Mouse (Mus musculus) heart, postnatal 0 days (tissue): Measurements from ENCODE around the gene Atp2b4.

ENCODE experiments used
- CTCF ChIP-seq: IDR thresholded peaks from 2 replicates; pipeline ENCODE4 v1.5.1; 2016; ENCODE audit warnings: antibody characterized with exemption, control low read depth, low read depth
- EP300 ChIP-seq: IDR thresholded peaks from 2 replicates; pipeline ENCODE4 v1.6.1; 2016; ENCODE audit warnings: antibody characterized with exemption, low read depth

- TF ChIP-seq EP300 (no peak), CTCF (no peak)
Observed at GRCm38 (mm10) chr1:133736664-133737063, 64.2 kb downstream of the Atp2b4 start.
